Mouse (Mus musculus) naive thymus-derived CD4-positive, alpha-beta T cell, adult 2 months (primary cell): ENCODE data around the gene Dennd4c.
A peak's percentile ranks its signal among the peaks of the same experiment; 100 is the strongest.

Experiments used
- DNase-seq: peaks from one replicate; pipeline ENCODE4 v3.0.0-alpha.2; 2011; ENCODE audit warnings: low read depth

Dennd4c gene

GRCm38 (mm10) chr4:86885790-86886159 lies 137.4 kb downstream of the Dennd4c start:
- no peak for DNase-seq

GRCm38 (mm10) chr4:86886160-86886878 lies 138.0 kb downstream of the Dennd4c start:
- DNase-seq, result peak; percentile 94

DNA sequence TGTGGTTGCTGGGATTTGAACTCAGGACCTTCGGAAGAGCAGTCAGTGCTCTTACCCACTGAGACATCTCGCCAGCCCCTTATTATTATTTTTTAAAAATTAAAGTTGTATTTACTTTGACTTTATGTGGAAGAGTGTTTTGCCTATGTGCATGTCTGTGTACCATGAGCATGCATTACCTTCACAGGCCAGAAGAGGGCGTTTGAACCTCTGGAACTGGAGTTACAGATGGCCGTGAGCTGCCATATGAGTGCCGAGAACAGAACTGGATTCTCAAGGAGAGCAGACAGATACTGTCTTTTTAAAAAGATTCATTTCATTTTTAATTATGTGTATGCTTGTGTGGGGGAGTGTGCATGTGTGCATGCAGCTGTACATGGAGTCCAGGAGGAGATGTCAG lies 139.5 kb downstream of the Dennd4c start:
- peak; percentile 55 for DNase-seq

GRCm38 (mm10) chr4:86897411-86897810 lies 149.1 kb downstream of the Dennd4c start:
- no peak for DNase-seq

DNA sequence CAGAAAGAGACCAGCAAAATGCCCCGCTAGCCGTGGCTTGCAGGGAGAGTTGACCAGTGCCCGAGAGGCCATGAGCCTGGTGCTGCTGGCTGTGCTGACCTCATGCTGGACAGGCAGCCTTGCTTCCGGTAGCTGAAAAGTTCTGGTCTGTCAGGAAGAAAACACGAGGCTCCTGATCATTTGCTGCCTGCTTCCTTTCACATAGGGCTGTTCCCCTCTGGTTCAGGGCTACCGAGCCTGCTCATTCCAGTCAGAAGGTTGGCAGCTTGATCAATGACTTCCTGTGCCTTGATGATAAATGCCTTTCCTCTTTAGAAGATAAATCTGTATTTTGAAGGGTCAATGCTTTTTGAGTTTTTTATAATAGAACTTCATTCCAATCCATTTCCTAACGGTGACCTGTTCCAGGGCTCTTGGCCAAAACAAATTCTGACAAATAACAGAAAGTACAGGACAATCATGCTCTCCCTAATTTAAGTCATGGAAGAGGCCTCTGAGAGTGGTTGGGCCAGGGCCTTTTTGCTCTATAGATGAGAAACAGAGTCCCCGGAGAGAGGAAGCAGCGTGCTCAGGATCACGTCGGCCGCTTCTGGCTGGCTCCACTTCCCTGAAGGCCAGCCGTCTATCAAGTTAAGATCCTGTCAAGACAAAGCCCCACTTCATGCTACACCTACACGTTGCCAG lies 150.6 kb downstream of the Dennd4c start:
- no peak for DNase-seq
